8 mouse cellular contexts compared by ENCODE assay signal in the genomic region with DNA sequence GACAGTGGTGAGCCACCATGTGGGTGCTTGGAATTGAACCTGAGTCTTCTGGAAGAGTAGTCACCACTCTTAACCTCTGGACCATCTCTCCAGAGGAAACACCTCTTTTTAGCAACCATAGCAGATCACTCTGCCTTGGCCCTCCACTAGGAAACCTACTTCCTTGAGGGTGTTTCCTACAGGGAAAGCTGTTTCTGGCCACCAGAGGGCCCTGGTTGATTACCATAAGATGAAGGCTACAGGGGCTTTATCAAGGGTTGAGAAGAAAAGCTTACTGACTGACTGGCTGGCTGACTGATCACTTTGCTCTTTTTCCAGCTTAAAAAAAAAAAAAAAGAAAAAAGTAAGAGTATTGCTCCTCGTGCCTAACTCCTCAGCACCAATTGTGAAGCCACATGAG. TPM values are rescaled to one million over a fixed set of nuclear protein-coding genes. Genes with fewer than 3 reads are reported as not detected.
DNase-seq lines count a peak whose midpoint lies in the region; ATAC-seq lines count a peak whose summit lies in the region.

No protein-coding gene starts in this region.

- H3K9ac ChIP-seq in hindbrain, embryonic 14.5 days: no peak overlapping the region

- no peak overlapping the region for H3K4me3 ChIP-seq in hindbrain, embryonic 14.5 days (replicated peaks; ENCODE audit: low read length)

- peak; percentile 76 for DNase-seq in ZHBTc4 (ENCODE audit: low read depth, low spot score)
- peak; percentile 49 for DNase-seq in cerebellum, adult 8-10 months
- peak; percentile 35 to 73 for DNase-seq in frontal cortex, postnatal 10 days (ENCODE audit: low spot score in 2 of 2)
- DNase-seq in hindbrain, embryonic 14.5 days (ENCODE audit: low spot score): peak; percentile 78
- peak; percentile 74 to 82 for DNase-seq in layer of hippocampus, postnatal 10 days (ENCODE audit: low spot score in 2 of 2)
- DNase-seq in lung, postnatal 4 days: peak; percentile 72 to 84
- peak; percentile 56 to 59 for DNase-seq in right cerebral cortex, postnatal 36 days (ENCODE audit: low spot score in 2 of 2)

- ATAC-seq in hindbrain, embryonic 14.5 days (ENCODE audit: low FRiP score): peak; percentile 81
- ATAC-seq in erythroblast, adult 5-6 weeks (replicated peaks; ENCODE audit: low FRiP score, poor library complexity, severe bottlenecking): no peak

- H3K27me3 ChIP-seq in hindbrain, embryonic 14.5 days (ENCODE audit: control insufficient read depth, insufficient read depth, low read length): no peaks in the 10 kb centered on the region

- H3K9me3 ChIP-seq in hindbrain, embryonic 14.5 days (ENCODE audit: control insufficient read depth, low read length): no peaks in the 10 kb centered on the region

- H3K4me2 ChIP-seq in hindbrain, embryonic 14.5 days (replicated peaks): no peak overlapping the region

- no peak overlapping the region for H3K27ac ChIP-seq in hindbrain, embryonic 14.5 days

- no peaks in the 10 kb centered on the region for H3K36me3 ChIP-seq in hindbrain, embryonic 14.5 days (replicated peaks; ENCODE audit: control insufficient read depth, insufficient read depth)

- no peaks in the 10 kb centered on the region for H3K4me1 ChIP-seq in hindbrain, embryonic 14.5 days (replicated peaks; ENCODE audit: control insufficient read depth, insufficient read depth, low read length)

- WGBS in hindbrain, embryonic 14.5 days: 5% methylated on average over 1 of the region's 1 CpGs

RNA-seq across cellular contexts. Expression of gene Creg2, which starts 34.6 kb away (rescaled TPM):
- polyA plus RNA-seq in hindbrain, embryonic 14.5 days (2014; fragmentation: Nextera tagmentation; extraction: Ambion mirVana): 6.8 and 7.6 TPM in 2 replicates
- total RNA-seq in layer of hippocampus, postnatal 10 days (2021): 10 to 100 TPM; 51.6 to 54.2 TPM
- not detected in 2 replicates for total RNA-seq in erythroblast, adult 5-6 weeks (2015; ENCODE audit: low replicate concordance)
- total RNA-seq in erythroblast, adult 5-6 weeks (2017; ENCODE audit: low replicate concordance): under 0.01 TPM in 1 of 2 replicates, not detected in the other

RNA-seq across cellular contexts. Expression of gene Rfx8, which starts 35.0 kb away (rescaled TPM):
- 0.10 and 0.40 TPM in 2 replicates for polyA plus RNA-seq in hindbrain, embryonic 14.5 days (2014; fragmentation: Nextera tagmentation; extraction: Ambion mirVana)
- total RNA-seq in layer of hippocampus, postnatal 10 days (2021): under 1 TPM in 1 of 2 experiments, not detected in 1; 0.31 TPM
- total RNA-seq in erythroblast, adult 5-6 weeks (2015; ENCODE audit: low replicate concordance): not detected in 2 replicates
- total RNA-seq in erythroblast, adult 5-6 weeks (2017; ENCODE audit: low replicate concordance): not detected in 2 replicates

Comparison
In these comparisons a context has a peak if more than half of its experiments do, and no peak if none do; other contexts are left out.
1. RNA of gene Creg2, which starts 34.6 kb away (total RNA-seq): 51.6 to 54.2 TPM in layer of hippocampus, postnatal 10 days; under 0.01 TPM in erythroblast, adult 5-6 weeks; every median in the first group is over 10 times any median in the second.
2. Peak in every context shown above with its lines, with median percentiles within 50 percentile points of each other: DNase-seq.